Mouse (Mus musculus) bone marrow, adult 2 months (tissue): Measurements from ENCODE around the gene Miip.

Experiments
- CTCF ChIP-seq: fragments of 200-500 bp; IDR thresholded peaks from 2 replicates; pipeline ENCODE4 v1.5.1; 2011; ENCODE audit warnings: low read length, control low read depth; ENCODE audit not compliant: control insufficient read depth, insufficient read depth
- POLR2A ChIP-seq: fragments of 200-500 bp; IDR thresholded peaks from 2 replicates; pipeline ENCODE4 v1.6.1; 2011; ENCODE audit warnings: low read depth, mild to moderate bottlenecking, control low read depth, low read length, borderline replicate concordance; ENCODE audit not compliant: control insufficient read depth

GRCm38 (mm10) chr4:147865651-147866050 lies 3.0 kb downstream of the Miip start:
- TF ChIP-seq POLR2A: no peak
- no peak for TF ChIP-seq CTCF
